Mouse (Mus musculus) CH12.LX (cell line): Measurements from ENCODE around the gene Gm3591.
"Not testable (repeated sequence)": the region's sequence is repeated elsewhere in the genome, so short reads cannot be mapped to it uniquely, and the experiment has no call there.

ENCODE experiments used
- CHD2 ChIP-seq: IDR thresholded peaks from 2 replicates; pipeline ENCODE4 v1.6.1; 2011; ENCODE audit warnings: low read length, improper control_type of control experiment
- ETS1 ChIP-seq: conservative IDR thresholded peaks from 2 replicates; pipeline ENCODE4 v1.6.1; 2012; ENCODE audit warnings: low read depth, mild to moderate bottlenecking, inconsistent platforms, low read length, improper control_type of control experiment, moderate library complexity

DNA sequence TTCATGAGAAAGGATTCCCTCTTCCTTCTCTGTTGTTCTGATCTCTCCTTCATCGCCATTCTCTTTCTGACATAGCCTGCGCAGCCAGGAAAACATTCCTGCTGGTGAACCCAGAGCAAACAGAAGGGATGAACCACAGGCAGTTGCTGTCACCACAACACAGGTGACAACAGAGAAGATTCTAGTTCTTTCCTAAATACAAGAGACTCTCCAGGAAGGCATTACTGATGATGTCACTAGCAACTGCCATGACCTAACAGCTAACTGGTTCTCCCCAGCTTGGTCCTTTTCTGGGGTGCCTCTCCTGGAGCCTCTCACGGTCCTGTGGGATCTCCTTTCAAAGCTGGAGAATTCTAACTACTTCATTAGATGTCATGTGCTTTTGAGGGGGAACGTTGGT lies 22.1 kb downstream of the Gm3591 start, which contains the start of gene Gm16440:
- not testable (repeated sequence) for TF ChIP-seq CHD2, ETS1
